Mouse (Mus musculus): ENCODE data around the gene Ddit4.
"Not testable (repeated sequence)": the region's sequence is repeated elsewhere in the genome, so short reads cannot be mapped to it uniquely, and the experiment has no call there.

Ddit4 gene

GRCm38 (mm10) chr10:59951211-59952151, at the start of gene Ddit4:
TSS of gene Ddit4 (minus strand) at chr10:59951834.
- DNase-seq (ENCODE audit: low spot score): peak; percentile 99

- DNase-seq (ENCODE audit: low spot score): no peak
These were observed 47.4 kb upstream of the Ddit4 start for GRCm38 (mm10) chr10:59999057-59999456.

GRCm38 (mm10) chr10:59997591-59997990, 46.0 kb upstream of the Ddit4 start:
- peak; percentile 88 for DNase-seq (ENCODE audit: low spot score)

- DNase-seq (ENCODE audit: low spot score): no peak
These were observed 44.3 kb upstream of the Ddit4 start for GRCm38 (mm10) chr10:59995889-59996288.

GRCm38 (mm10) chr10:59993813-59994212, 42.2 kb upstream of the Ddit4 start:
- not testable (repeated sequence) for DNase-seq (ENCODE audit: low spot score)

GRCm38 (mm10) chr10:59992024-59992423, 40.4 kb upstream of the Ddit4 start:
- DNase-seq (ENCODE audit: low spot score): no peak

GRCm38 (mm10) chr10:59991262-59991880, 39.7 kb upstream of the Ddit4 start:
- DNase-seq (ENCODE audit: low spot score): no peak

- DNase-seq (ENCODE audit: low spot score): no peak
These were observed 38.8 kb upstream of the Ddit4 start for GRCm38 (mm10) chr10:59990393-59990792.

GRCm38 (mm10) chr10:59988036-59988435, 36.4 kb upstream of the Ddit4 start:
- DNase-seq (ENCODE audit: low spot score): no peak

GRCm38 (mm10) chr10:59982379-59982873, 30.8 kb upstream of the Ddit4 start:
- DNase-seq (ENCODE audit: low spot score): no peak

- no peak for DNase-seq (ENCODE audit: low spot score)
These were observed 30.2 kb upstream of the Ddit4 start for GRCm38 (mm10) chr10:59981792-59982191.

GRCm38 (mm10) chr10:59981336-59981735, 29.7 kb upstream of the Ddit4 start:
- no peak for DNase-seq (ENCODE audit: low spot score)

- no peak for DNase-seq (ENCODE audit: low spot score)
These were observed 29.2 kb upstream of the Ddit4 start for GRCm38 (mm10) chr10:59980815-59981244.

- DNase-seq (ENCODE audit: low spot score): no peak
These were observed 27.5 kb upstream of the Ddit4 start for GRCm38 (mm10) chr10:59978873-59979743.

GRCm38 (mm10) chr10:59978401-59978800, 26.8 kb upstream of the Ddit4 start:
- no peak for DNase-seq (ENCODE audit: low spot score)

- DNase-seq (ENCODE audit: low spot score): no peak
These were observed 26.2 kb upstream of the Ddit4 start for GRCm38 (mm10) chr10:59977715-59978343.

- DNase-seq (ENCODE audit: low spot score): no peak
These were observed 25.5 kb upstream of the Ddit4 start for GRCm38 (mm10) chr10:59977141-59977540.

- DNase-seq (ENCODE audit: low spot score): no peak
These were observed 23.2 kb upstream of the Ddit4 start for GRCm38 (mm10) chr10:59974786-59975185.

- peak; percentile 73 for DNase-seq (ENCODE audit: low spot score)
These were observed 22.6 kb upstream of the Ddit4 start for GRCm38 (mm10) chr10:59974191-59974664.

- DNase-seq (ENCODE audit: low spot score): no peak
These were observed 21.8 kb upstream of the Ddit4 start for GRCm38 (mm10) chr10:59973400-59973799.

- no peak for DNase-seq (ENCODE audit: low spot score)
These were observed 21.4 kb upstream of the Ddit4 start for GRCm38 (mm10) chr10:59972999-59973398.

Data from embryo, embryonic 10.5 days (tissue).